Mouse (Mus musculus): ENCODE measurements around the gene Papola. TPM values are rescaled to one million over a fixed set of nuclear protein-coding genes. Genes with fewer than 3 reads are reported as not detected.

Gene Papola
- polyA plus RNA-seq (2015; fragmentation: Nextera tagmentation; extraction: Ambion mirVana) = 236 and 250 TPM in 2 replicates

GRCm38 (mm10) chr12:105784196-105784999 is at the start of gene Papola:
Gene Papola, plus strand, starts transcription at chr12:105784694.
- Histone ChIP-seq H3K4me3 (peak within 1 kb of the TSS; percentile 96), H3K4me1 (peaks cover 21% of the 10 kb centered on the region), H3K36me3 (ENCODE audit: poor library complexity, severe bottlenecking) (peaks cover 9% of the 10 kb centered on the region; the same call in 1 of the 2 replicates), H3K4me2 (peak within 1 kb of the TSS; percentile 90), H3K9me3 (replicated peaks) (no peaks in the 10 kb centered on the region), H3K27ac (peak within 1 kb of the TSS; percentile 96), H3K27me3 (no peaks in the 10 kb centered on the region), H3K9ac (peak within 1 kb of the TSS; percentile 94)
- peak; percentile 98 for ATAC-seq
- WGBS = under 1% methylated on average over 81 of the region's 85 CpGs

DNA sequence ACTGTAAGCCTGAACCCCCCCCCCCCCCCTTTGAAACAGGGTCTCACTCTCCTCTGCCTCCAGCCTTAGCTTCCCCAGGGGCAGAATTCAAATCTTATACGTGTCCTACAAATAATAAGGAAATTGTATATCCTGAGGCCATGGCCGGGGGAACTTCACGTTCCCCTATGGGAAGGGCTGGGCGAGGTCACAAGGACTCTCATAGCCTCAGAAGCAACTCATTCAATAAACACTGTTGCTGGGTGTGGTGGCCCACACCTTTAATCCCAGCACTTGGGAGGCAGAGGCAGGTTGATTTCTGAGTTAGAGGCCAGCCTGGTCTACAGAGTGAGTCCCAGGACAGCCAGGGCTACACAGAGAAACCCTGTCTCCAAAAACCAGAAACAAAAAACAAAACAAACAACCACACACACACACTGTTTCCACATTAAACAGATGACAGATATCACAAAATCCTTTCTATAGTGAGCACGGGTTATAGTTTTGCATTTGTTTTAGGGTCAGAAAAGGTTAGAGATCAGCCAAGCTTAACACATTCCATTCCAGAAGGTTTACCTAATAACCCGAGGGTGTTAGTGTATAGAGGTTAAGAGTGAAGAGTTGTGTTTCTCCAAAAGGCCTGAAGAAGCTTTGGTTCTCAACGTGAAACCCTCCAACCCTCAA is 49.1 kb upstream of the Papola start:
- Histone ChIP-seq H3K27me3 (no peaks in the 10 kb centered on the region), H3K9me3 (replicated peaks) (no peaks in the 10 kb centered on the region)
- ATAC-seq = no peak

GRCm38 (mm10) chr12:105735889-105736251 is 48.6 kb upstream of the Papola start:
- no peaks in the 10 kb centered on the region for H3K36me3 ChIP-seq (ENCODE audit: poor library complexity, severe bottlenecking)
- H3K27ac ChIP-seq = no peak overlapping the region
- ATAC-seq = no peak
- H3K9me3 ChIP-seq (replicated peaks) = no peaks in the 10 kb centered on the region
- no peaks in the 10 kb centered on the region for H3K27me3 ChIP-seq
- WGBS = 92% methylated on average over 6 of the region's 6 CpGs
- no peak overlapping the region for H3K9ac ChIP-seq
- no peak overlapping the region for H3K4me3 ChIP-seq
- H3K4me2 ChIP-seq = no peak overlapping the region
- no peaks in the 10 kb centered on the region for H3K4me1 ChIP-seq

More for the DNA sequence above, 49.1 kb upstream of the Papola start:
- no peak overlapping the region for H3K4me3 ChIP-seq
- H3K4me1 ChIP-seq = no peaks in the 10 kb centered on the region
- no peak overlapping the region for H3K9ac ChIP-seq
- H3K27ac ChIP-seq = no peak overlapping the region
- H3K4me2 ChIP-seq = no peak overlapping the region
- 77% methylated on average over 7 of the region's 7 CpGs for WGBS
- H3K36me3 ChIP-seq (ENCODE audit: poor library complexity, severe bottlenecking) = no peaks in the 10 kb centered on the region

DNA sequence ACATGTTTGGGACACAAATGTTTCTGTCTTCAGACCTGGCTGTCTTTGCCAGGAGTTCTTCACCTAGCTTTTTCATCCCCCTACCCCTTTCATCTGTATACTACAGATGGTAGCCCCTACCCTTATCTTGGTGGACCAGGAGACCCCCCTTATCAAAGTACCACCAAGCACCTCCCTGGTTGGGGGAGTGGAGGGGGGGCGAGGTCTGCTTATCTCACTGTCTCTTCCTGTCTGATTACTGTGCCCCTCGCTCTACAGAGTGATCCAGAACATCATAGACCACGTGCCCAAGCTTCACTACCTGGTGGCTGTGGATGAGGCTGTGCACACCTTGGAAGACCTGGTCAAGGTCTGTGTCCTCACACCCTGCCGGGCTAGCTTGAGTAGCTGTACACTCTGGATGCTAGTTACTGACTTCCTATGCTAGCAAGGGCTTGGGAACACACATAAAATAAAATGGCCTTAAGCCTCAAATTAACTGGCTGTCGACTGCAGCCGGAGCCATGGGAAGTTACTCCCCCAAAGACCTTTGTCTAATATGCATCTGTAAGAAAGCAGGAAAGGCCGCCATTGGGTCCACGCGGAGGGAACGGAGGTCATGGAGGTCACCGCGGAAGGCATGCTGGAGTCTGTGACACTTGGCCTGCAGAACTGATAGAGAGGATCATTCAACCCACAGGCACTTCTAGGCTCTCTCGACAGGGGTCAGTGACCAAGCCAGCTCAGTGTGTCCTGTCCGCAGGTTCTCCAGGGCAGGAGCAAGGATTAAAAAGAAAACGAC is 46.0 kb upstream of the Papola start:
- Histone ChIP-seq H3K4me1 (no peaks in the 10 kb centered on the region), H3K9ac (no peak overlapping the region), H3K27me3 (no peaks in the 10 kb centered on the region), H3K27ac (no peak overlapping the region), H3K9me3 (replicated peaks) (no peaks in the 10 kb centered on the region), H3K36me3 (ENCODE audit: poor library complexity, severe bottlenecking) (no peaks in the 10 kb centered on the region), H3K4me2 (no peak overlapping the region), H3K4me3 (no peak overlapping the region)
- no peak for ATAC-seq
- 84% methylated on average over 15 of the region's 15 CpGs for WGBS

DNA sequence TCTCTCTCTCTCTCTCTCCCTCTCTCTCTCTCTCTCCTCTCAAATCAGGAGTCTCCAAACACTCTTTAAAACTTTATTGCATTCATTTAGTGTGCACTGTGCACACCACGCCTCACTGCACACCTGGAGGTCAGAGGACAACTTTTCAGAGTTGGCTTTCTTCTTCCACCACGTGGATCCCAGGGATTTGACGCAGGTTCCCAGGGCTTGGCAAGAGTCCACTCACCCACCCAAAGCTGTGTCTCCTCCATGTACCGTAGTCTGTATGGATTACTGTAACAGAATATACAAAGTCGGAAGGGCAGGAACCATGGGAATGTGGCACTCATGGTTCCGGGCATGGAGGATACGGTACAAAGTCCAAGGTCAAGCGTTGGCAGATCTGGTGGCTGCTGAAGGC is 44.8 kb upstream of the Papola start:
- Histone ChIP-seq H3K4me2 (no peak overlapping the region), H3K9ac (no peak overlapping the region), H3K27ac (no peak overlapping the region), H3K36me3 (ENCODE audit: poor library complexity, severe bottlenecking) (no peaks in the 10 kb centered on the region), H3K27me3 (no peaks in the 10 kb centered on the region), H3K9me3 (replicated peaks) (no peaks in the 10 kb centered on the region), H3K4me3 (no peak overlapping the region), H3K4me1 (no peaks in the 10 kb centered on the region)
- ATAC-seq = no peak
- WGBS = 92% methylated on average over 8 of the region's 8 CpGs

DNA sequence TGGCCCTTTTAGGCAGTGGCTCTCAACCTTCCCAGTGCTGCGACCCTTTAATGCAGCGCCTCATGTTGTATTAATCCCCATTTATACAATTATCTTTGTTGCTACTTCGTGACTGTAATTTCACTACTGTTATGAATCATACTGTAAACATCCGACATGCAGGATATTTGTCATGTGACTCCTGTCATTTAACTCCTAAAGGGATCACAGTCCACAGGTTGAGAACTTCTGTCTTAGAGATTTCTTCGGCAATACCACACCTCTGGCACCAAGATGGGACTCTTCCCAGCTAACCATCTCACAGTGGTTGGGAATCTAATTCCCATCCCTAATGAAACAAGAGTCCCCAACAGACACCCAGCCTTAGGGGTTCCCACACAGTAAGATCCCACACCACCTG is 36.4 kb upstream of the Papola start:
- WGBS = 92% methylated on average over 5 of the region's 5 CpGs
- Histone ChIP-seq H3K27me3 (no peaks in the 10 kb centered on the region), H3K9ac (no peak overlapping the region), H3K4me3 (no peak overlapping the region), H3K9me3 (replicated peaks) (no peaks in the 10 kb centered on the region), H3K4me1 (no peaks in the 10 kb centered on the region), H3K36me3 (ENCODE audit: poor library complexity, severe bottlenecking) (no peaks in the 10 kb centered on the region), H3K4me2 (no peak overlapping the region), H3K27ac (no peak overlapping the region)
- no peak for ATAC-seq

DNA sequence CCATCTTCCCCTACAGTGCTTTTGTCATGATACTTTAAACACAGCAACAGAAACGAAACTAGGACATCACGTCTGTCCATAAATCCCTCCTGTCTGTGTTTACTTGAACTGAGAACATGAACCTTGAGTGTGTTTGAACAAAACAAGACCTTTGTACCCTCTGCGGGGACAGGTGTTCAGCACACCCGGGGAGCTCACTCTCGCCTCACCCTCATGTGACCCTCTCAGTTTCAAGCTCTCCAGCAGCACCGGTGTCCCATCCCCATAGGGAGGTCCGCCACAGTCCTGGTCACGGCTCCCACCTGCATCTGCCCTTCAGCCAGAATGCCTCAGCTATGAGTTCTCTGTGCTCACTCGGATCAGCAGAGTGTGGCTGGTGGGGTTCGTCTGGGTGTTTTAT is 30.7 kb upstream of the Papola start:
- Histone ChIP-seq H3K9ac (no peak overlapping the region), H3K27ac (no peak overlapping the region), H3K36me3 (ENCODE audit: poor library complexity, severe bottlenecking) (no peaks in the 10 kb centered on the region), H3K4me3 (no peak overlapping the region), H3K9me3 (replicated peaks) (no peaks in the 10 kb centered on the region), H3K27me3 (no peaks in the 10 kb centered on the region), H3K4me2 (no peak overlapping the region), H3K4me1 (no peaks in the 10 kb centered on the region)
- ATAC-seq = no peak
- WGBS = 94% methylated on average over 10 of the region's 10 CpGs

DNA sequence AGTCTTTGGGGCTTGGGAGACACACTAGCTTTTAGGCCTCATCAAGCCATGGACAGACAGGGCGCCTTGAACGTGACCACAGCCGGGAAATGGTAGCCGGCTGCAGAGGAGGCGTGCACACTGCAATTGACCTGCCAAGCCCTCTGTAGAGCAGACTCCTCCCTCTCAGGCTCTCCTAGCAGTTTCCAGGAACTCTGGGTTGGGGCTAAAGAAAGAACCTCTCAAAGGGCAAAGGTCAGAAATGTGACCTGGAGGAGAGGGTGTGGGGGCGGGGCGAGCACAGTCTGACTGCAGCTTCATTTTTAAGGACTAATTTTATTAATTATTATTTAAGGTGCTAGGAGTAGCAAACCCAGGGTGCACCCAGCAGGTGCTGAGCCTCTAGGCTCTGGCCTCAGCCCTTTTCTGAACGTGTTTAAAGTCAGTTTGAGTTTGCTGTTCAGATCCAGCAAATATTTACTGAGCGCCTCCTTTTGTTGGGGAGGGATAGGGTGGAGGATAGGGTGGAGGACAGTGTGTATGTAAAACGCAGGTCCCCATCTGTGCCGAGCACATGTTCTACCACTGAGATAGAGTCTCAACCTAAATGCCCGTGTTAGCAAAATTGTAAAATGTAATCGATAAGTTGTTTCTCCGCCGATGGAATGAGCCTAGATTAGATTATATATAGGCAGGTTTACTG is 26.5 kb upstream of the Papola start:
- Histone ChIP-seq H3K27me3 (no peaks in the 10 kb centered on the region), H3K4me3 (no peak overlapping the region)

GRCm38 (mm10) chr12:105758911-105759310 is 25.6 kb upstream of the Papola start:
- no peaks in the 10 kb centered on the region for H3K4me1 ChIP-seq
- H3K9ac ChIP-seq = no peak overlapping the region
- H3K36me3 ChIP-seq (ENCODE audit: poor library complexity, severe bottlenecking) = no peaks in the 10 kb centered on the region
- WGBS = 92% methylated on average over 2 of the region's 2 CpGs
- no peak for ATAC-seq
- H3K4me3 ChIP-seq = no peak overlapping the region
- H3K4me2 ChIP-seq = no peak overlapping the region
- H3K27ac ChIP-seq = no peak overlapping the region
- H3K27me3 ChIP-seq = no peaks in the 10 kb centered on the region
- no peaks in the 10 kb centered on the region for H3K9me3 ChIP-seq (replicated peaks)

More for the DNA sequence above, 26.5 kb upstream of the Papola start:
- Histone ChIP-seq H3K9ac (no peak overlapping the region), H3K4me1 (no peaks in the 10 kb centered on the region), H3K9me3 (replicated peaks) (no peaks in the 10 kb centered on the region), H3K36me3 (ENCODE audit: poor library complexity, severe bottlenecking) (no peaks in the 10 kb centered on the region), H3K27ac (no peak overlapping the region), H3K4me2 (no peak overlapping the region)
- ATAC-seq = no peak
- WGBS = 51% methylated on average over 15 of the region's 15 CpGs

DNA sequence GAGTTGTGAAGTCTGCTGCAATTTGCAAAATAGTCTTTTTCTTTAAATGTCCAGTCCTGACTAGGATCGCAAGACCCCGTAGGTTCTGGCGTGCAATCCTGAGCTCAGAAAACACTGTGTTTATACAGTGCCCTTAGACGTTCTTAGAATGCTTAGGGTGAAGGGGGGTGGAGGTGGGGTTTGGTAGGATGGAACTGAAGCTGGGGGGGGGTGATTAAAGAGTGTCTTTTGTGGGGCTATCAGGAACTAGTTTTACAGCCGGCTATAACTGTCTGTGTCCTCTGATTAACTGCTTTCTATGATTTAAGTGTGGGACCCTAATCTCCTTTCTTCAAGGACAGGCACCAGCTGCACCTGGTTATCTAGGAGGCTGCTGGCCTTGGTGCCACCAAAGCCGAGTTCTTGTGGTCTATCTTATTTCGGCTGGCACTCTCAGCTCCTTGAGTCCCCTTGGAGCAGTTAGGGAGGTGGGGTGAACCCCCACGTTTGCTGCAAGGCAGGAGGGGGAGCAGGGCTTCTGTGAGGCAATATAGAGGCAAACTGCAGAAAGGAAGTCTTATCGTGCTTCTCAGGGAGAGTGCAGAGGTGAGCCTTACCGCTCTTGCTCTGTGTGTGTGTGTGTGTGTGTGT is 24.5 kb upstream of the Papola start:
- no peak for ATAC-seq
- no peak overlapping the region for H3K27ac ChIP-seq
- H3K4me1 ChIP-seq = no peaks in the 10 kb centered on the region
- H3K27me3 ChIP-seq = no peaks in the 10 kb centered on the region
- no peaks in the 10 kb centered on the region for H3K36me3 ChIP-seq (ENCODE audit: poor library complexity, severe bottlenecking)
- H3K9ac ChIP-seq = no peak overlapping the region
- 76% methylated on average over 10 of the region's 10 CpGs for WGBS
- H3K9me3 ChIP-seq (replicated peaks) = no peaks in the 10 kb centered on the region
- no peak overlapping the region for H3K4me2 ChIP-seq
- H3K4me3 ChIP-seq = no peak overlapping the region

DNA sequence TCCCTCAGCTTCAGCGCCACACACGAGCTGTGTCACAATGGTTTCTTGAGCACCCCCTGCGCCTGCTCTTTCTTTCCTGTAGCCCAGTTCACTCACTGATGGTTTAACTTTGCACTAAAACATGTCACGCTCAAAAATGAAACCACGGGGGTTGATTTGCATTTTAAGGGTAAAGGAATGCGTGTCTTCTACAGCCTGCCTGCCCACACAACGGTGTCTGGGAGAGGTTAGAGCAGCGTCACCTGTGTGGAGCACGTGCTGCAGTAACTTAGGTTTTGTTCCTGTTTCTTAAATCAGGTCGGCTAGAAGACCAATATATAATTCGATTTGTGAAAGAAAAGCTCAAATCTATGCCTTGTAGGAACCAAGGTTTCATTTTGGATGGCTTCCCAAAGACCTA is 23.3 kb upstream of the Papola start:
- H3K36me3 ChIP-seq (ENCODE audit: poor library complexity, severe bottlenecking) = no peaks in the 10 kb centered on the region
- H3K27me3 ChIP-seq = no peaks in the 10 kb centered on the region
- no peak overlapping the region for H3K9ac ChIP-seq
- H3K9me3 ChIP-seq (replicated peaks) = no peaks in the 10 kb centered on the region
- no peaks in the 10 kb centered on the region for H3K4me1 ChIP-seq
- H3K27ac ChIP-seq = no peak overlapping the region
- H3K4me2 ChIP-seq = no peak overlapping the region
- H3K4me3 ChIP-seq = no peak overlapping the region
- WGBS = 75% methylated on average over 11 of the region's 11 CpGs
- no peak for ATAC-seq
